Mouse (Mus musculus): Measurements from ENCODE around the gene Vangl2.

Vangl2 gene

GRCm38 (mm10) chr1:172028394-172029275 is at the start of gene Vangl2:
Gene Vangl2, minus strand, starts transcription at chr1:172028444.
- DNase-seq: no peak

- DNase-seq: no peak
Observed at GRCm38 (mm10) chr1:172077981-172078380, 49.7 kb upstream of the Vangl2 start.

- no peak for DNase-seq
Observed at GRCm38 (mm10) chr1:172072604-172073003, 44.4 kb upstream of the Vangl2 start.

GRCm38 (mm10) chr1:172071556-172071955 is 43.3 kb upstream of the Vangl2 start:
- no peak for DNase-seq

- DNase-seq: no peak
Observed at GRCm38 (mm10) chr1:172070227-172070626, 42.0 kb upstream of the Vangl2 start.

GRCm38 (mm10) chr1:172064613-172065141 is 36.4 kb upstream of the Vangl2 start:
- DNase-seq: peak; percentile 29

- no peak for DNase-seq
Observed at GRCm38 (mm10) chr1:172063291-172064023, 35.2 kb upstream of the Vangl2 start.

GRCm38 (mm10) chr1:172062101-172062500 is 33.9 kb upstream of the Vangl2 start:
- DNase-seq: no peak

GRCm38 (mm10) chr1:172061217-172061616 is 33.0 kb upstream of the Vangl2 start:
- DNase-seq: no peak

GRCm38 (mm10) chr1:172060659-172061058 is 32.4 kb upstream of the Vangl2 start:
- DNase-seq: no peak

GRCm38 (mm10) chr1:172058874-172059273 is 30.6 kb upstream of the Vangl2 start:
- DNase-seq: no peak

- no peak for DNase-seq
Observed at GRCm38 (mm10) chr1:172058321-172058720, 30.1 kb upstream of the Vangl2 start.

- no peak for DNase-seq
Observed at GRCm38 (mm10) chr1:172057491-172057921, 29.3 kb upstream of the Vangl2 start, which contains the start of gene Nhlh1. Gene Nhlh1, minus strand, starts transcription at chr1:172057573.

- no peak for DNase-seq
Observed at GRCm38 (mm10) chr1:172056251-172056650, 28.0 kb upstream of the Vangl2 start.

GRCm38 (mm10) chr1:172053541-172054440 is 25.5 kb upstream of the Vangl2 start:
- DNase-seq: peak; percentile 34

- no peak for DNase-seq
Observed at GRCm38 (mm10) chr1:172052766-172053279, 24.6 kb upstream of the Vangl2 start.

GRCm38 (mm10) chr1:172049131-172049782 is 21.0 kb upstream of the Vangl2 start:
- no peak for DNase-seq

GRCm38 (mm10) chr1:172048241-172048734 is 20.0 kb upstream of the Vangl2 start:
- no peak for DNase-seq

- DNase-seq: peak; percentile 83
Observed at GRCm38 (mm10) chr1:172046938-172047337, 18.7 kb upstream of the Vangl2 start.

- DNase-seq: no peak
Observed at GRCm38 (mm10) chr1:172046410-172046809, 18.2 kb upstream of the Vangl2 start.

- DNase-seq: no peak
Observed at GRCm38 (mm10) chr1:172029914-172030313, 1.7 kb upstream of the Vangl2 start.

- no peak for DNase-seq
Observed at GRCm38 (mm10) chr1:172027809-172028102, 488 bp downstream of the Vangl2 start.

All from right cerebral cortex, postnatal 4 days (tissue).